In genomic region chr2:178130536-178130935, GRCm38 (mm10) we compare ENCODE assay signal across 17 mouse cellular contexts. TPM values are rescaled to one million over a fixed set of nuclear protein-coding genes. Genes with fewer than 3 reads are reported as not detected.
"Had no signal": no experiment of that assay in that cellular context is flagged by ENCODE, and none has a peak within 500 bp of the region (broad histone marks: within the 10 kb centered on the region; RNA-seq: fewer than 3 reads in every experiment).

No protein-coding gene starts in this region.

- H3K27me3 ChIP-seq: limb, embryonic 12.5 days; liver, embryonic 13.5 days; lung, embryonic 15.5 days; midbrain, embryonic 12.5 days; neural tube, embryonic 12.5 days; stomach, embryonic 15.5 days had no signal

- ATAC-seq: liver, postnatal 0 days had no signal

- H3K4me2 ChIP-seq: limb, embryonic 12.5 days; liver, embryonic 13.5 days; lung, embryonic 15.5 days; midbrain, embryonic 12.5 days; neural tube, embryonic 12.5 days; stomach, embryonic 15.5 days had no signal

- H3K4me1 ChIP-seq: limb, embryonic 12.5 days; liver, embryonic 13.5 days; lung, embryonic 15.5 days; midbrain, embryonic 12.5 days; neural tube, embryonic 12.5 days; stomach, embryonic 15.5 days had no signal

- H3K9ac ChIP-seq: limb, embryonic 12.5 days; liver, embryonic 13.5 days; liver, postnatal 0 days; lung, embryonic 15.5 days; midbrain, embryonic 12.5 days; neural tube, embryonic 12.5 days; stomach, embryonic 15.5 days had no signal

- H3K9me3 ChIP-seq: limb, embryonic 12.5 days; liver, embryonic 13.5 days; lung, embryonic 15.5 days; megakaryocyte, embryonic 14.5 days; midbrain, embryonic 12.5 days; neural tube, embryonic 12.5 days; stomach, embryonic 15.5 days had no signal

- DNase-seq: kidney, adult 18-20 months; kidney, postnatal 10 days; kidney, postnatal 4 days; liver; liver, embryonic 13.5 days; liver, postnatal 0 days; lung, postnatal 14 days; thymus, adult 2 months; thymus, postnatal 25 days had no signal

- H3K27ac ChIP-seq: layer of hippocampus, adult 2 months; limb, embryonic 12.5 days; liver, embryonic 13.5 days; lung, embryonic 15.5 days; macrophage; midbrain, embryonic 12.5 days; neural tube, embryonic 12.5 days; stomach, embryonic 15.5 days had no signal

- H3K36me3 ChIP-seq: limb, embryonic 12.5 days; liver, embryonic 13.5 days; lung, embryonic 15.5 days; midbrain, embryonic 12.5 days; neural tube, embryonic 12.5 days; stomach, embryonic 15.5 days had no signal

- H3K4me3 ChIP-seq: layer of hippocampus, adult 2 months; limb, embryonic 12.5 days; liver, embryonic 13.5 days; lung, embryonic 15.5 days; megakaryocyte, embryonic 14.5 days; midbrain, embryonic 12.5 days; neural tube, embryonic 12.5 days; stomach, embryonic 15.5 days had no signal

RNA-seq across cellular contexts. Expression of gene Phactr3, which starts 11.8 kb away (rescaled TPM):
- polyA plus RNA-seq: liver, postnatal 0 days; macrophage had no signal
